Comparison of ENCODE assay signal across 8 mouse cellular contexts in the genomic region with DNA sequence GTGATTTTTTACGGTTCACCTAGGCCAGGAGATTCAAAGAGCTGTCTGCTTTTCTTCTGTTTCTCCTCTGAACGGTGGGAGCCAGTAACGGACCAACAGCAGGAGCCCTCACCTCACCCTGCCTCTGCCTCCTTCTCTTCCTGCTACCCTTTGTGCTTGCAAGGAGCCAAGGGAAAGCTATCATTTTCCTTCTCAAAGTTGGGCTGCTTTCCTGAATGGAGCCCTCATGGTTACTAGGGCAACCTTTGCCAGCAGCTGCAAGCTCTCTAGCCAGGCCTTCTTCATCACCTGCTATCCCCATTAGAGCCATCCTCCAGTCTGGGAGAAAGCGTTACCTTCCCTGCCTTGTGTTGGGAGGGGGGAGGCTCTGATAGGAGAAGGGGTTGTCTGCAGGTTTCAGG. TPM values are rescaled to one million over a fixed set of nuclear protein-coding genes. Genes with fewer than 3 reads are reported as not detected.
DNase-seq lines count a peak whose midpoint lies in the region; ATAC-seq lines count a peak whose summit lies in the region.

No protein-coding gene starts in this region.

- H3K4me3 ChIP-seq in heart, embryonic 13.5 days = no peak overlapping the region
- no peak overlapping the region for H3K4me3 ChIP-seq in liver, embryonic 15.5 days (replicated peaks)

- WGBS in heart, embryonic 13.5 days = 34% methylated on average over 4 of the region's 4 CpGs
- 30% methylated on average over 4 of the region's 4 CpGs for WGBS in liver, embryonic 15.5 days (ENCODE audit: insufficient replicate concordance)

- H3K9ac ChIP-seq in heart, embryonic 13.5 days = peak overlapping the region; percentile 54; the same call in 1 of the 2 replicates
- H3K9ac ChIP-seq in liver, embryonic 15.5 days = no peak overlapping the region

- peaks cover 53% of the 10 kb centered on the region for H3K4me1 ChIP-seq in heart, embryonic 13.5 days
- H3K4me1 ChIP-seq in liver, embryonic 15.5 days (replicated peaks) = peaks cover 29% of the 10 kb centered on the region

- no peaks in the 10 kb centered on the region for H3K27me3 ChIP-seq in heart, embryonic 13.5 days (replicated peaks)
- H3K27me3 ChIP-seq in liver, embryonic 15.5 days = peaks cover 22% of the 10 kb centered on the region

- no peak for ATAC-seq in heart, embryonic 13.5 days (ENCODE audit: extremely low read depth, insufficient number of reproducible peaks, low FRiP score, low TSS enrichment)
- no peak for ATAC-seq in liver, embryonic 15.5 days (ENCODE audit: insufficient read depth)

- DNase-seq in embryo, embryonic 10 days (ENCODE audit: low spot score) = peak; percentile 74
- no peak for DNase-seq in embryo, embryonic 10.5 days (ENCODE audit: low spot score)
- DNase-seq in MN1 (ENCODE audit: low spot score) = peak; percentile 52
- DNase-seq in yolk sac, embryonic 10.5 days (ENCODE audit: low spot score) = peak; percentile 37
- no peak for DNase-seq in left cerebral cortex, adult 8-10 months (ENCODE audit: low spot score in 2 of 2)
- no peak for DNase-seq in gastrocnemius, postnatal 10 days

- H3K9me3 ChIP-seq in heart, embryonic 13.5 days = no peaks in the 10 kb centered on the region
- no peaks in the 10 kb centered on the region for H3K9me3 ChIP-seq in liver, embryonic 15.5 days (replicated peaks)

- no peak overlapping the region for H3K4me2 ChIP-seq in heart, embryonic 13.5 days
- no peak overlapping the region for H3K4me2 ChIP-seq in liver, embryonic 15.5 days

- H3K36me3 ChIP-seq in heart, embryonic 13.5 days = peaks cover 21% of the 10 kb centered on the region
- H3K36me3 ChIP-seq in liver, embryonic 15.5 days (replicated peaks) = 0 out of 2 replicates have a peak, but pooled peaks cover 6% of the 10 kb centered on the region

- peak overlapping the region; percentile 73 for H3K27ac ChIP-seq in heart, embryonic 13.5 days (replicated peaks)
- peak overlapping the region; percentile 33; the same call in 1 of the 2 replicates for H3K27ac ChIP-seq in liver, embryonic 15.5 days (replicated peaks)

RNA-seq across cellular contexts. Expression of gene Dusp6, which starts 6.3 kb away (rescaled TPM):
- 39.4 and 40.6 TPM in 2 replicates for polyA plus RNA-seq in heart, embryonic 13.5 days (2015; fragmentation: Nextera tagmentation; extraction: Ambion mirVana)
- polyA plus RNA-seq in liver, embryonic 15.5 days (2015; fragmentation: Nextera tagmentation; extraction: Ambion mirVana) = 19.1 and 25.6 TPM in 2 replicates
- total RNA-seq in left cerebral cortex, adult 8-10 months (2022) = 10 to 100 TPM; 46.0 to 76.2 (median 60.7) TPM
- 10 to 100 TPM; 30.9 to 39.0 TPM for total RNA-seq in gastrocnemius, postnatal 10 days (2021)

Comparison
In these comparisons a context has a peak if more than half of its experiments do, and no peak if none do; other contexts are left out.
1. DNase-seq: peak in embryo, embryonic 10 days (single experiment), MN1 (single experiment) and yolk sac, embryonic 10.5 days (single experiment); none in embryo, embryonic 10.5 days (single experiment), left cerebral cortex, adult 8-10 months (0 of 2) and gastrocnemius, postnatal 10 days (single experiment).